7 mouse cellular contexts compared by ENCODE assay signal in the genomic region with DNA sequence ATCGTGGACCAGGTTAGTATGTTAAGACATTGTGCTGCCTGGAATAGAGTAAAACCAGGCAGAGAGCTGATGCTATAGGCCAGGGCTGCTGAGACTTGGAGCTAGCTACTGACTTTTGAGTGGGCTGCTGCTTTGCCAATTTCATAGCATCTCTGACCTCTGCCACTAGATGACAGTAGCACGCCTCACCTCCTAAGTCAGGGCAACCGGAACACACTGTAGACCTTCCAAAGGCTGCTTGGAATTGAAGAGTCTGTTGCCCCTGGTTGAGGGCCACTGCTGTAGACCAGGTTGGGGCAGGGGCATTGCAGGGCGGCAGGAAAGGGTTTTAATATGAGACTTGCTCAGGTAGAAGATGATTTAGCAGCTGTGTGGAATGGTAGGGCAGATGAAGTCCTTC. TPM values are rescaled to one million over a fixed set of nuclear protein-coding genes. Genes with fewer than 3 reads are reported as not detected.
DNase-seq lines count a peak whose midpoint lies in the region; ATAC-seq and TF ChIP-seq lines count a peak whose summit lies in the region.

No protein-coding gene starts in this region.

- TF ChIP-seq CTCF in MEL (IDR thresholded peaks at IDR 0.05 in 2 of 3, conservative IDR thresholded peaks at IDR 0.05 in 1 of 3; ENCODE audit: control insufficient read depth in 1 of 3, insufficient read depth in 1 of 3, low read depth in 2 of 3, low read length in 3 of 3, poor library complexity in 1 of 3, severe bottlenecking in 1 of 3) = peak in 2 of 3 experiments; percentile 17 to 37; a peak in 3 of 6 replicates
- peak; percentile 59 for TF ChIP-seq CTCF in brain, embryonic 14.5 days (IDR thresholded peaks at IDR 0.05; ENCODE audit: borderline replicate concordance, extremely low read depth, insufficient read depth, insufficient read length)
- peak; percentile 76 for TF ChIP-seq CTCF in midbrain, postnatal 0 days (IDR thresholded peaks at IDR 0.05)

- no peak overlapping the region for H3K27ac ChIP-seq in MEL (ENCODE audit: control insufficient read depth, low read depth, low read length)
- no peak overlapping the region for H3K27ac ChIP-seq in midbrain, postnatal 0 days (ENCODE audit: low read depth, low read length)

- H3K4me3 ChIP-seq in MEL (ENCODE audit: control insufficient read depth in 1 of 2, insufficient read depth in 1 of 2, low read depth in 2 of 2, low read length in 2 of 2) = no peak overlapping the region
- H3K4me3 ChIP-seq in midbrain, postnatal 0 days (ENCODE audit: low read depth, low read length) = no peak overlapping the region

- no peak; the same call in 1 of the 2 replicates for TF ChIP-seq RAD21 in MEL (IDR thresholded peaks at IDR 0.05; ENCODE audit: low read depth, low read length)

- H3K9me3 ChIP-seq in MEL (replicated peaks; ENCODE audit: insufficient read depth, low read length) = no peaks in the 10 kb centered on the region
- H3K9me3 ChIP-seq in midbrain, postnatal 0 days (ENCODE audit: low read length) = no peaks in the 10 kb centered on the region

- WGBS in midbrain, postnatal 0 days = 83% methylated on average over 4 of the region's 4 CpGs

- TF ChIP-seq POLR2A in MEL (IDR thresholded peaks at IDR 0.05; ENCODE audit: control insufficient read depth in 1 of 2, insufficient read depth in 1 of 2, low read depth in 1 of 2, low read length in 2 of 2, poor library complexity in 1 of 2) = no peak
- TF ChIP-seq POLR2A in brain, embryonic 14.5 days (IDR thresholded peaks at IDR 0.05; ENCODE audit: borderline replicate concordance, extremely low read depth, insufficient read depth, insufficient read length, poor library complexity, severe bottlenecking) = no peak

- no peaks in the 10 kb centered on the region; the same call in 1 of the 2 replicates for H3K79me2 ChIP-seq in MEL (ENCODE audit: control insufficient read depth, insufficient read depth, low read length, poor library complexity)

- peak; percentile 16 for DNase-seq in kidney, postnatal 10 days
- no peak for DNase-seq in kidney, adult 9 months
- no peak for DNase-seq in MEL (ENCODE audit: low read depth, low spot score)
- DNase-seq in brain, embryonic 14.5 days (ENCODE audit: low read depth) = peak; percentile 52
- peak; percentile 53 for DNase-seq in midbrain, postnatal 0 days (ENCODE audit: low spot score)
- no peak for DNase-seq in urinary bladder, postnatal 10 days (ENCODE audit: low spot score)
- DNase-seq in frontal cortex, postnatal 10 days (ENCODE audit: low spot score in 2 of 2) = no peak

- H3K4me2 ChIP-seq in midbrain, postnatal 0 days (ENCODE audit: low read depth, low read length, poor library complexity, severe bottlenecking) = no peak overlapping the region

- peaks cover 0 to 8% of the 10 kb centered on the region in 2 experiments; a peak in 2 of 4 replicates for H3K36me3 ChIP-seq in MEL (ENCODE audit: control insufficient read depth in 1 of 2, insufficient read depth in 2 of 2, low read length in 2 of 2)
- peaks cover 22% of the 10 kb centered on the region; the same call in 1 of the 2 replicates for H3K36me3 ChIP-seq in midbrain, postnatal 0 days (ENCODE audit: insufficient read depth, low read length)

- no peak overlapping the region for H3K9ac ChIP-seq in MEL (ENCODE audit: control insufficient read depth, low read depth, low read length, poor library complexity, severe bottlenecking)
- no peak overlapping the region for H3K9ac ChIP-seq in midbrain, postnatal 0 days (replicated peaks; ENCODE audit: low read length, poor library complexity, severe bottlenecking)

- no peak for TF ChIP-seq EP300 in MEL (IDR thresholded peaks at IDR 0.05; ENCODE audit: low read depth in 1 of 2, low read length in 2 of 2)

- H3K27me3 ChIP-seq in MEL (ENCODE audit: control insufficient read depth in 1 of 2, insufficient read depth in 2 of 2, low read length in 2 of 2) = no peaks in the 10 kb centered on the region
- H3K27me3 ChIP-seq in midbrain, postnatal 0 days (ENCODE audit: insufficient read depth, low read length) = no peaks in the 10 kb centered on the region

- ATAC-seq in midbrain, postnatal 0 days (ENCODE audit: low FRiP score) = 0 out of 2 replicates have a peak, but pooled peaks have one; percentile 52

- H3K4me1 ChIP-seq in MEL (ENCODE audit: control insufficient read depth in 1 of 2, insufficient read depth in 2 of 2, low read length in 2 of 2) = no peaks in the 10 kb centered on the region
- H3K4me1 ChIP-seq in midbrain, postnatal 0 days (ENCODE audit: insufficient read depth, low read length) = no peaks in the 10 kb centered on the region

TF ChIP-seq in MEL, 35 proteins besides CTCF, POLR2A, EP300 and RAD21:
- TF ChIP-seq MYC (IDR thresholded peaks at IDR 0.05; ENCODE audit: low read depth, low read length) = no peak
- no peak for TF ChIP-seq SIN3A (IDR thresholded peaks at IDR 0.05; ENCODE audit: low read length)
- TF ChIP-seq USF1 (IDR thresholded peaks at IDR 0.05; ENCODE audit: low read depth, low read length) = no peak
- peak; percentile 19; the same call in 1 of the 2 replicates for TF ChIP-seq SMC3 (IDR thresholded peaks at IDR 0.05; ENCODE audit: low read depth, low read length)
- no peak for TF ChIP-seq UBTF (IDR thresholded peaks at IDR 0.05; ENCODE audit: borderline replicate concordance, insufficient read depth, low read depth, low read length)
TF ChIP-seq in MEL: peak in this region for 1.

RNA-seq across cellular contexts. Expression of a gene that starts 47.5 kb away (rescaled TPM):
- 12.0 and 12.3 TPM in 2 replicates for total RNA-seq in MEL (2012; rRNA removed)
- polyA plus RNA-seq in MEL (2012; ENCODE audit: insufficient read depth in 1 of 2, insufficient read length in 2 of 2, low read depth in 1 of 2, low replicate concordance in 2 of 2, missing spikeins in 1 of 2) = 10 to 100 TPM in 1 of 2 experiments, not detected in 1; 24.4 TPM
- 16.7 and 20.6 TPM in 2 replicates for polyA plus RNA-seq in brain, embryonic 14.5 days (2012; rRNA removed)
- 23.8 and 25.6 TPM in 2 replicates for total RNA-seq in midbrain, postnatal 0 days (2014; rRNA removed)
- 21.1 and 21.5 TPM in 2 replicates for polyA plus RNA-seq in midbrain, postnatal 0 days (2015; fragmentation: Nextera tagmentation; extraction: Ambion mirVana)

Comparison
In these comparisons a context has a peak if more than half of its experiments do, and no peak if none do; other contexts are left out.
1. DNase-seq: peak in kidney, postnatal 10 days (single experiment), brain, embryonic 14.5 days (single experiment) and midbrain, postnatal 0 days (single experiment); none in kidney, adult 9 months (single experiment), MEL (single experiment), urinary bladder, postnatal 10 days (single experiment) and frontal cortex, postnatal 10 days (0 of 2).
2. Peak in every context shown above with its lines, with median percentiles within 50 percentile points of each other: CTCF ChIP-seq.